Mouse (Mus musculus) limb, embryonic 13.5 days (tissue): ENCODE results near the gene Tarbp1. TPM values are rescaled to one million over a fixed set of nuclear protein-coding genes. Genes with fewer than 3 reads are reported as not detected.

ENCODE experiments used
- ATAC-seq: fragments of 200-750 bp; cut with Nextera tagmentation; 2 replicates; pipeline ENCODE4 v1.8.0; 2017; ENCODE audit warnings: low read depth, moderate number of reproducible peaks, moderate TSS enrichment; ENCODE audit not compliant: low FRiP score
- H3K27ac ChIP-seq: fragments of 300-500 bp; sonication (generic); 2 replicates; pipeline ENCODE4 v1.5.1; 2015; ENCODE audit warnings: inconsistent platforms, mild to moderate bottlenecking, moderate library complexity
- H3K27me3 ChIP-seq: fragments of 300-500 bp; sonication (generic); 2 replicates; pipeline ENCODE4 v1.6.1; 2015; ENCODE audit warnings: mild to moderate bottlenecking, inconsistent platforms
- H3K36me3 ChIP-seq: fragments of 300-500 bp; sonication (generic); 2 replicates; pipeline ENCODE4 v1.6.1; 2015; ENCODE audit warnings: inconsistent platforms, mild to moderate bottlenecking, moderate library complexity
- H3K4me1 ChIP-seq: fragments of 300-500 bp; sonication (generic); 2 replicates; pipeline ENCODE4 v1.6.1; 2015; ENCODE audit warnings: inconsistent platforms
- H3K4me2 ChIP-seq: fragments of 300-500 bp; sonication (generic); replicated peaks from 2 replicates; pipeline ENCODE4 v1.6.1; 2015; ENCODE audit warnings: inconsistent platforms, mild to moderate bottlenecking, moderate library complexity
- H3K4me3 ChIP-seq: fragments of 300-500 bp; sonication (generic); 2 replicates; pipeline ENCODE4 v1.5.1; 2015; ENCODE audit warnings: moderate library complexity, mild to moderate bottlenecking, inconsistent platforms
- H3K9ac ChIP-seq: fragments of 300-500 bp; sonication (generic); 2 replicates; pipeline ENCODE4 v1.6.1; 2015; ENCODE audit warnings: mild to moderate bottlenecking, inconsistent platforms
- H3K9me3 ChIP-seq: fragments of 300-500 bp; sonication (generic); 2 replicates; pipeline ENCODE4 v1.6.1; 2016; ENCODE audit warnings: inconsistent platforms
- WGBS: fragments of 180-500 bp; shearing (Covaris S2); methylation state at CpG from one replicate; pipeline ENCODE4 v1.1.7; 2015; 5-methylcytosine and 5-hydroxymethylcytosine counted together
- polyA plus RNA-seq: library from polyadenylated mRNA; unstranded; fragments of >200 nt; fragmentation: Nextera tagmentation; extraction: Ambion mirVana; gene quantifications from 2 replicates; pipeline ENCODE4 v1.2.1, GENCODE M21; 2015

Gene Tarbp1
- polyA plus RNA-seq, 1 experiment from 2014 or later: 2.2 TPM

DNA sequence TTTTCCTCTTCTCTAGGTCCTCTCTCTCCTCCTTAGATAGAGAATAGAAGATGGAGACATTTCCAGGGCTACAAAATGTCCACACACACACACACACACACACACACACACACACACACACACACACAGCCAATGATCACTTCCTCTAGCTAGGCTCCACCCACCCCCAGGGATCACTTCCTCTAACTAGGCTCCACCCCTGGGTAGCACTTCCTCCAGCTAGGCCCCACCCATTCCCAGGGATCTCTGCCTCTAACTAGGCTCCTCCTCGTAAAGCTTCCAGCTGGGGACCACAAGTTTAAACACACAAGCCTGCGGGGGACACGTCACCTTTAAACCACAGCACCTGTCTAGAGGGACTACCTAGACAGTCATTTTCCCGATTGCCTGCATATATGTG is 87.3 kb downstream of the Tarbp1 start:
- no peak overlapping the region for H3K9ac ChIP-seq
- H3K27ac ChIP-seq: no peak overlapping the region
- H3K36me3 ChIP-seq: no peaks in the 10 kb centered on the region
- no peak for ATAC-seq
- 0 out of 2 replicates have a peak, but pooled peaks cover 6% of the 10 kb centered on the region for H3K4me1 ChIP-seq
- H3K9me3 ChIP-seq: no peaks in the 10 kb centered on the region
- no peak overlapping the region for H3K4me3 ChIP-seq
- H3K27me3 ChIP-seq: 0 out of 2 replicates have a peak, but pooled peaks cover 6% of the 10 kb centered on the region
- no peak overlapping the region for H3K4me2 ChIP-seq
- WGBS: 79% methylated on average over 4 of the region's 4 CpGs

- no peak overlapping the region for H3K27ac ChIP-seq
- no peaks in the 10 kb centered on the region for H3K36me3 ChIP-seq
- no peak overlapping the region for H3K4me3 ChIP-seq
- H3K4me2 ChIP-seq: no peak overlapping the region
- WGBS: 66% methylated on average over 5 of the region's 5 CpGs
- no peaks in the 10 kb centered on the region for H3K4me1 ChIP-seq
- H3K27me3 ChIP-seq: 0 out of 2 replicates have a peak, but pooled peaks cover 8% of the 10 kb centered on the region
- no peak for ATAC-seq
- H3K9me3 ChIP-seq: no peaks in the 10 kb centered on the region
- no peak overlapping the region for H3K9ac ChIP-seq
Measured at GRCm38 (mm10) chr8:126382749-126383148, 92.1 kb downstream of the Tarbp1 start.

DNA sequence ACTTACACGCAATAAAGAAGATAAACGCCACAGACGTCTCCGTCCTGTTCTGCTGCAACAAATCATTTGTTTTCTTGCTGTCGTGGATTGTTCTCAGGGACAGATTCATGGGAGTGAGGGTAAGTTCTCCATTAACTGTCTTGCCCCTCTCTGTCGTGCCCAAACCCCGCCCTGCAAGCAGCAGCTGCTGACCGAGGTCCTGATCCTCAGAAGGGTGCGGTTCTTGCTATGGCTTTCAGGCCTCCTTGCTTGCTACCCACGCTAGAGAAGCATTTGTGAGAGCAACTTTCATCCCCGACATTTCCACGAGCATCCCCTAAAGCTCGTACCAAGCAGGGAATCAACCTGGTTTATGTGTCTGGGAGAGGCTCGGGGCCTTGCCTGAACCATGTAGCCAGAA is 92.6 kb downstream of the Tarbp1 start:
- Histone ChIP-seq H3K27ac (no peak overlapping the region), H3K9me3 (no peaks in the 10 kb centered on the region), H3K4me3 (no peak overlapping the region), H3K36me3 (no peaks in the 10 kb centered on the region), H3K4me2 (no peak overlapping the region), H3K4me1 (no peaks in the 10 kb centered on the region), H3K27me3 (0 out of 2 replicates have a peak, but pooled peaks cover 8% of the 10 kb centered on the region), H3K9ac (no peak overlapping the region)
- no peak for ATAC-seq
- WGBS: 34% methylated on average over 14 of the region's 14 CpGs

- Histone ChIP-seq H3K27me3 (peaks cover 11% of the 10 kb centered on the region; the same call in 1 of the 2 replicates), H3K36me3 (no peaks in the 10 kb centered on the region), H3K9me3 (no peaks in the 10 kb centered on the region), H3K9ac (no peak overlapping the region), H3K4me3 (no peak overlapping the region), H3K27ac (no peak overlapping the region), H3K4me1 (no peaks in the 10 kb centered on the region), H3K4me2 (no peak overlapping the region)
- 79% methylated on average over 7 of the region's 7 CpGs for WGBS
- no peak for ATAC-seq
Measured at GRCm38 (mm10) chr8:126381299-126381698, 93.6 kb downstream of the Tarbp1 start.

- no peaks in the 10 kb centered on the region for H3K9me3 ChIP-seq
- no peaks in the 10 kb centered on the region for H3K36me3 ChIP-seq
- 52% methylated on average over 2 of the region's 2 CpGs for WGBS
- H3K27me3 ChIP-seq: peaks cover 8% of the 10 kb centered on the region; the same call in 1 of the 2 replicates
- ATAC-seq: no peak
- H3K27ac ChIP-seq: no peak overlapping the region
- H3K4me1 ChIP-seq: no peaks in the 10 kb centered on the region
- H3K4me3 ChIP-seq: no peak overlapping the region
- no peak overlapping the region for H3K4me2 ChIP-seq
- no peak overlapping the region for H3K9ac ChIP-seq
Measured at GRCm38 (mm10) chr8:126380141-126380540, 94.7 kb downstream of the Tarbp1 start.

GRCm38 (mm10) chr8:126379580-126379979 is 95.3 kb downstream of the Tarbp1 start:
- Histone ChIP-seq H3K27ac (no peak overlapping the region), H3K36me3 (no peaks in the 10 kb centered on the region), H3K9me3 (no peaks in the 10 kb centered on the region), H3K4me1 (no peaks in the 10 kb centered on the region), H3K4me3 (no peak overlapping the region), H3K4me2 (no peak overlapping the region), H3K9ac (no peak overlapping the region), H3K27me3 (peaks cover 8% of the 10 kb centered on the region; the same call in 1 of the 2 replicates)
- WGBS: 86% methylated on average over 6 of the region's 6 CpGs
- no peak for ATAC-seq

Other genes starting within 250 kb of the Tarbp1 start
- 1.5 and 1.7 TPM in 2 replicates for gene Slc35f3, start 176.5 kb downstream of the Tarbp1 start, polyA plus RNA-seq
- 51.7 and 54.2 TPM in 2 replicates for gene Coa6, start 52.5 kb downstream of the Tarbp1 start, polyA plus RNA-seq
- gene Irf2bp2, start 118.9 kb upstream of the Tarbp1 start, polyA plus RNA-seq: 11.6 and 11.8 TPM in 2 replicates